Mouse (Mus musculus): ENCODE measurements at regions not wholly inside any gene's neighbourhood (a gene's known extent, or its start where the extent isn't known, plus 50 kb on each side); places are given as distances from the start of the nearest gene placed in this dataset.

DNA sequence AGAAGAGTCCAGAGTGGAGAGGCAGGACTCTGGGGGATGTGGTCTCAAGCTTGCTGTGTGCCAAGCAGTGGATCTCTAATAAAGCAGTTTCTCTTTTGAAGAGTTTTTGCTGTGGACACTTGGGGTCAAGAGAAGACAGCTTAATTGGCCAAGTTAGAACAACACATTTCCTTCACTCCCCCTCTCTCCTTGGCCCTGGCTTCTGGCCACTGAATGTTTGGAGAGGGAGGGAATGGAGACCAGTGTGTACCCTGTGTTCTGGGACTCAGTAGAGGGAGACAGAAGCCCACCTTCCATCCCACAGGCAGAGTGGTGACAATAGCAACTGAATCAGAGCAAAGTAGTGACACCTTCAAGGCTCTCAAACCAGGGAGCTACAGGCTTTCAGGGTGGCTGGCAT, 77.3 kb upstream of the Kcnd3 start:
- in situ Hi-C loops (cut with MboI, MseI): no loop called here

DNA sequence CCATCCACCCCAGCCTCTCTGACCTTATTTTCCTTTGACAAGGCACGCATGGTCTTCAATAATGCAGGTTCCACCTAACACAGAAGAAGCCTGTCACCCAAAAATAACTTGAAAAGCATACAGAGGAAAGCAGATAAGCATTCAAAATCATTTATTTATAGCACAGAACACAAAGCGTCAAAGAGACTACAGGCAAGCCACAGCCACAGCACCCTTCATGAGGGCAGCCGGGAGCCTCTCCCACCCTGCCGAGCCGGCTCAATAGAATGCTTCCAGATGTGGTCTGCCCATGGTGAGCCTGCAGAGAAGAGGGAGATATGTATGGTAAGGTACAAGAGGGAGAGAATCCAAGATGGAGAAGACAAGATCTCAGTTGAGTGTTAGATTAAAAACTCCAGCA, 76.7 kb upstream of the Kcnd3 start:
- in situ Hi-C loops (cut with MboI, MseI): no loop called here

DNA sequence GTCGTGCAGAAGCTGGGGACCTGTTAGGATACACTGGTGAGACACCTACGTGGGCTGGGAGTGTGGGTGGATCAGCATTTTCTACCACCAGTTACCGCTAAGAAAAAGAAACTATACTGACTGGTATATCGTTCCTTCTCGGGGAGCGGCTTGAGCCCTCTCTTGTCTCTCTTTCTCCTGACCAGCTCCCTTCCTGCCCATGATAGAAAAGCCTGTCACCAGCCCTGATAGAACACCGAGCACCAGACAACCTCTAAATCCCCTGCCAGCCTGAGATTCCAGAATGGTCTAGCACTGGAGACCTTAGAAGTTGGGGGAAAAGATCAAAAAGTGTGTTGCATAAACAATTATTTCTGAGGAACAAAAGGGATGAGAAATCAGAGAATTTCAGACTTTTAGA, 76.3 kb upstream of the Kcnd3 start:
- in situ Hi-C loops (cut with MboI, MseI): no loop called here

DNA sequence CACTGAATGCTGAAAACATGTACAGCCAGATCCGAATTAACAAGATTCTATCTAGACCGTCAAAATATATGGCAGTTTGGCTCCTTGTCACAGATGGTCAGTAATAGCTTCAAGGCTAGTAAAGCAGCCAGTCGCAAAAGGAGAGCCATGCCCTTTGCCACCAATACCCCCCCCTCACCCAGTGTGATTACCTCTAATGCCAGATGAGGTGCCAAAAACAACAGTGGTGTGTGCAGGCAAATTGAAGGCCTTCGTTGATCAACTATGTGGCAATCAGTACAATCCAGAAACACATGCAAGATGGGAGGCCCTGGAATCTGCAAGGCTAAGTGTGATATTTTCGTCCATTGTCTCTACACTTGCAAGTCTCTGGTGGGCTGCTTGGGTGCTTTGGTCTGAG, 75.8 kb upstream of the Kcnd3 start:
- in situ Hi-C loops (cut with MboI, MseI): no loop called here

DNA sequence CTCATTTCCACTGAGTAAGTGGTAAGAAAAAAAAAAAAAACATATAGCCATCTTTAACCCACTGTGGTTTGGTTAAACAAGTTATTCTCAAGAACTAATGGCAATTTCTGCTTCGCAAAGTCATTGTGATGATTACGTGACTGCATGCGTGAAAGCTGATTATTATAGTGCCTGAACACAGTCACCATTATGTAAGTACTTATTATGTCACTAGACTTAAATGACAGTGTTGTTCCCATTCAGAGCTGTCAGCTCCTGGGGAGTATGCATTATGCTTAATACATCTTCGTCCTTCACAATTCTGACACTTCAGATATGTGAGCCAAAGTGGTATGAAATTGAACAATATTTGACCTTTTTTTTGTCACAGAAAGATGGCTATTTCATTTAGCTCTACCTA, 71.3 kb upstream of the Kcnd3 start:
- in situ Hi-C loops (cut with MboI, MseI): no loop called here

DNA sequence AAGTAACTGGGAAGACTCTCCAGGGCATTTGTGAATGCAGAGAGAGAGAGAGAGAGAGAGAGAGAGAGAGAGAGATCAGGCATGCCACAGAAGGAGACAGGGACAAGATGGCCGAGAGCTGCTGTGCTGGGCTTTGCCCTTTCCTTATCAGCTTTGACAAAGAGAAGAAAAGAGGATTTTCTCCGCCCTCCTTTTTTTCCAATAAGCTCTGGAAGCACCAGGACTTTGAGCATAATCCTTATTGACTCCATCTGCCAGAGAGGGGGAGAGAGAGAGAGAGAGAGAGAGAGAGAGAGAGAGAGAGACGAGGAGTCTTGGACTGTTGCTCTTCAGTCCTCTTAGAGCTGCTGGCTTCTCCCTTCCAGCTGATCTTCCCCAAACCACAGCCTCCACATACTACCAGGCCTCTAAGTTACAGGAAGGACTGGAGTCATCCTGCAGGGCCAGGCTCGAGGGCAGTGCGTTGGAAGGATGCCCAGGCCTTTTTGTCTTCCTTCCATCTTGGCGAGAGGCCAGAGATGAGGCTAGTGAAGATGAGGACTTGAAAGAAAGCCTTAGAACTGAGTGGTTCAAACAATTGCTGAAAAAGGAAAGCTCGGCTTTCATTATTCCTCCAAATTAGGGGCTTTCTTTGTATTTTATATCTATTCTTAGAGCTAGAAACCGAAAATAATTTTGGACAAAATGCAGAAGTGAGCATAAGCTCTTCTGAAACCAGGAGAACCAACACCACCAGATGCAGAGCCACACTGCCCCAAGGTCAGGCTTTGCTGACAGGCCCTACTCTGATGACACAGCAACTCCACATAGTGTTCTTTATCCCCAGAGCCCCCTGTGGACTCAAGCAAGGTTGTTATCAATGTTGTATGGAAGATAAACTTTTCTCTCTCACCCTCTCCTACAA, 59.3 kb upstream of the Kcnd3 start:
- in situ Hi-C loops (cut with MboI, MseI): no loop called here
